Mouse (Mus musculus): ENCODE results near the gene Lypd6b. TPM values are rescaled to one million over a fixed set of nuclear protein-coding genes. Genes with fewer than 3 reads are reported as not detected.

Lypd6b gene
- polyA plus RNA-seq, 1 experiment from 2014 or later = 18.1 TPM

DNA sequence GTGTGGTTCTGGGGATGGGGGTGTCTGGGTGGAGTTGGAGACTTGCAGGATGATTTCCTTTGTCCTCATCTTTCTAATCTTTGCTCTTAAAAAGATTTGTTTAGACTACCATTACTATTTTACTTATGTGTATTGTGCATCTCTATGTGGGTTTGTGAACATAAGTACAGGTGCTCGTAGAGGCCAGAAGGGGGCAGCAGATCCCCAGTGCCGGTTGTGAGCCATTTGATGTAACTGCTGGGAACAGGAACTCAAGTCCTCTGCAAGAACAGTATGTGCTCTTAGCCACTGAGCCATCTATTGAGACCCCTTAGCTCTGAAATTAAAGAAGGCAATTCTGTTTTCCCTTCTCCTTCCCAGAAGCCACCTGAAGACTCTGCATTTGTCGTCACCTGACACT, 183.5 kb downstream of the Lypd6b start:
- Histone ChIP-seq H3K27me3 (replicated peaks) (no peaks in the 10 kb centered on the region), H3K9ac (no peak overlapping the region), H3K27ac (no peak overlapping the region), H3K9me3 (no peaks in the 10 kb centered on the region), H3K36me3 (no peaks in the 10 kb centered on the region), H3K4me2 (no peak overlapping the region), H3K4me3 (replicated peaks) (no peak overlapping the region), H3K4me1 (no peaks in the 10 kb centered on the region)
- no peak for ATAC-seq (ENCODE audit: insufficient read depth, low FRiP score, low read depth)
- WGBS = 89% methylated on average over 3 of the region's 3 CpGs

- 76% methylated on average over 10 of the region's 10 CpGs for WGBS
- Histone ChIP-seq H3K27me3 (replicated peaks) (no peaks in the 10 kb centered on the region), H3K27ac (no peak overlapping the region), H3K4me1 (no peaks in the 10 kb centered on the region), H3K4me2 (no peak overlapping the region), H3K36me3 (no peaks in the 10 kb centered on the region), H3K4me3 (replicated peaks) (no peak overlapping the region), H3K9me3 (no peaks in the 10 kb centered on the region), H3K9ac (no peak overlapping the region)
- ATAC-seq (ENCODE audit: insufficient read depth, low FRiP score, low read depth) = no peak
Observed at GRCm38 (mm10) chr2:49978606-49979005, 191.1 kb downstream of the Lypd6b start.

DNA sequence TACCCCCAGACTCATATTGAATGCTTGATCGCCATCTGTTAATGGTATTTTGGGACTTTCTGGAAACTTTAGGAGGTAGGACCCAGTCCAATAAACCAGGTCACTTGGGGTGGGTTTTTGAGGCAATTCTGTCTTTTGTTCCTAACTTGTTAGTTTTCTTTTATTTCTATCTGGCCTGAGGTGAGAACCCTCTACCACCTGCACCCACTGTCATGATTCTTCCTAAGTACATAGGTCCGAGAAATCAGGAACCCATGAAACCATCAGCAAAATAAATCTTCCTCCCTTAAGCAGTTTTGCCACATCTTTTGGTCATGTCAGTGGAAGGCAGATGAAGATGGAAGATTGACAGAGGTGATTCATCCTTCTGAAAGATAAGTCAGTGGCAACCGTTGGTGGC, 192.5 kb downstream of the Lypd6b start:
- ATAC-seq (ENCODE audit: insufficient read depth, low FRiP score, low read depth) = no peak
- H3K9ac ChIP-seq = no peak overlapping the region
- WGBS = 83% methylated on average over 3 of the region's 3 CpGs

DNA sequence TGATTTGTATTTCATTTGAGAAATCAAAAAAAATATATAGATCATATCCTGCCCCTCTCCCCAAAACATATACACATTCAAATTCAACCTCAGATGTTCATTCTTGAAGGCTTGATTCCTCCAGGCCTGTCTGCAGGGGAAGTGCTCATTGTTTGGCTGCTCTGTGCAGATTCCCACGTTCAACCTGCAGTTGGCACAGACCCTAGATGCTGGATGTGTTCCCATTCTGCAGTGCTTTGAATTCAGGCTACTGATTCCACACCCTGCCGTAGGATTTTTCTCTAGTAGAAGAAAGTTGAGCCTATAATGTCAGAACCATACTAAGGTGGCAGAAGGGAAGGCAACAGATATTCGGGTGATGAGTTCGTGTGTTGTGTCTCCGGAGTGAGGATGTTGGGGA, 195.5 kb downstream of the Lypd6b start:
- Histone ChIP-seq H3K27me3 (replicated peaks) (no peaks in the 10 kb centered on the region), H3K4me3 (replicated peaks) (no peak overlapping the region), H3K36me3 (no peaks in the 10 kb centered on the region), H3K9ac (no peak overlapping the region), H3K27ac (no peak overlapping the region), H3K4me2 (no peak overlapping the region), H3K4me1 (no peaks in the 10 kb centered on the region), H3K9me3 (no peaks in the 10 kb centered on the region)
- 72% methylated on average over 5 of the region's 5 CpGs for WGBS
- ATAC-seq (ENCODE audit: insufficient read depth, low FRiP score, low read depth) = no peak

More for the DNA sequence above, 192.5 kb downstream of the Lypd6b start:
- Histone ChIP-seq H3K4me2 (no peak overlapping the region), H3K4me1 (no peaks in the 10 kb centered on the region), H3K27me3 (replicated peaks) (no peaks in the 10 kb centered on the region), H3K36me3 (no peaks in the 10 kb centered on the region), H3K27ac (no peak overlapping the region), H3K4me3 (replicated peaks) (no peak overlapping the region), H3K9me3 (no peaks in the 10 kb centered on the region)

DNA sequence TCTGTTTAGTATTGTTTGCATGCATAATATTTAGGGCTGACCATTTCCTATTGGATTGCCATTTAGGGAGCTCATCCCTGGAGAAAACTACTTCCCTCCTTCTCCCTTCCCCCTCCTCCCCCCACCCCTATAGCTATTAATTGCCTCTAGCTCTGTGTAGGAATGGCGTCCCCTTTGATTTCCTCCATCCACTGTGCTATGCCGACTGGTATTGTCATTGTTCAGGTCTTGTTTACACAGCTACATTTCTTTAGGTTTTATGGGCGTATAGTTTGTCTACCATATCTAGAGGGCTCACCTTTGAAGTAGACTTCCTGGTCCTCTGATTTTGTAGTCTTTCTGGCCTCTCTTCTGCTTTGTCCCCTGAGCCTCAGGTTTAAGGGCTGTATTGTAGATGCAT, 197.3 kb downstream of the Lypd6b start:
- no peaks in the 10 kb centered on the region for H3K27me3 ChIP-seq (replicated peaks)
- H3K4me1 ChIP-seq = no peaks in the 10 kb centered on the region
- no peak overlapping the region for H3K4me2 ChIP-seq
- no peaks in the 10 kb centered on the region for H3K9me3 ChIP-seq
- no peak overlapping the region for H3K27ac ChIP-seq
- ATAC-seq (ENCODE audit: insufficient read depth, low FRiP score, low read depth) = peak; percentile 80
- no peaks in the 10 kb centered on the region for H3K36me3 ChIP-seq
- no peak overlapping the region for H3K4me3 ChIP-seq (replicated peaks)
- H3K9ac ChIP-seq = no peak overlapping the region
- 35% methylated on average over 3 of the region's 3 CpGs for WGBS

DNA sequence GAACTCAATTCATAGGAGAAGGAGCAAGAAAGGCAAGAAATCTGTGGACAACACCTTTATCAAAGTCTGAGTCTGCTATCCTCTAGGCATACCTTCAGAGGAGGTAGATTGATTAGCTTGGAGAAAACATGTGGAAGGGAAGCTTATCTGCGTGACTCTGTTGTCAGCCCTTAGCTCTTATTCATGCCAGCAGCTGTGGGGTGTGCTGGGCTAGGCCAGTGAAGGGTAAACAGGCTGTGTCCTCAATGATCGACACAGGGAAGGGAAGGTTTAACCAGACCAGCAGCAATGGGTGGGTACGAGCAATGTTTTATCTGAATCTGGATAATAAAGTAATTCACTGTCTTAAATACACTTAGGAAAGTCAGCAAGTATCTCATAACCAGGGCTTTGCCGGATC, 208.4 kb downstream of the Lypd6b start:
- H3K4me1 ChIP-seq = no peaks in the 10 kb centered on the region
- no peaks in the 10 kb centered on the region for H3K36me3 ChIP-seq
- WGBS = 41% methylated on average over 4 of the region's 4 CpGs
- no peak overlapping the region for H3K4me3 ChIP-seq (replicated peaks)
- H3K9ac ChIP-seq = no peak overlapping the region
- H3K9me3 ChIP-seq = no peaks in the 10 kb centered on the region
- no peak overlapping the region for H3K4me2 ChIP-seq
- no peaks in the 10 kb centered on the region for H3K27me3 ChIP-seq (replicated peaks)
- no peak for ATAC-seq (ENCODE audit: insufficient read depth, low FRiP score, low read depth)
- no peak overlapping the region for H3K27ac ChIP-seq

DNA sequence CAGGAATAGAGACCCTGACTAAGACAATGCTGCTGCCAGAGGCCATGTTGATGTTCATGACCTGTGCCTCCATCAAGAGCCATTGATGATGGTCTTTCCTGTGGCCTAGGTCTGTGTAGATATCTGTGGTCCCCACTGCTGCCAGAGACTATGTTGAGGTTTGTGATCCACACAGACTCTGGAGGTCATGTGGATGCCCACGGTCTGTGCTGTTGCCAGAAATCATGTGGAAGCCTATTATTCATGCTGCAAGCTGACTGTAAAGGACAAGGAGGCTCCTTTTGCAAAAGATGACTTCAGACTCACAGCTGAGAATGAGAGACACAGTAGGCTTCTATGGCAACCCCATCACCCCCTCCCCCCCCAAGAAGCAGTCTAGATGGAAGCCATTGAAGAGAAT, 209.7 kb downstream of the Lypd6b start:
- Histone ChIP-seq H3K9me3 (no peaks in the 10 kb centered on the region), H3K36me3 (no peaks in the 10 kb centered on the region), H3K4me2 (no peak overlapping the region), H3K9ac (no peak overlapping the region), H3K4me3 (replicated peaks) (no peak overlapping the region), H3K27me3 (replicated peaks) (no peaks in the 10 kb centered on the region), H3K27ac (no peak overlapping the region), H3K4me1 (no peaks in the 10 kb centered on the region)
- no peak for ATAC-seq (ENCODE audit: insufficient read depth, low FRiP score, low read depth)
- 97% methylated on average over 1 of the region's 1 CpGs for WGBS

Other genes starting within 250 kb of the Lypd6b start
- 7.1 and 7.2 TPM in 2 replicates for gene Kif5c, start 168.4 kb upstream of the Lypd6b start, polyA plus RNA-seq (2015; fragmentation: Nextera tagmentation; extraction: Ambion mirVana)

All from stomach, embryonic 15.5 days (tissue).